8 mouse cellular contexts compared by ENCODE assay signal in genomic region chr7:78086566-78087008, GRCm38 (mm10).
DNase-seq lines count a peak whose midpoint lies in the region; ATAC-seq lines count a peak whose summit lies in the region.

No protein-coding gene starts in this region.

- H3K4me3 ChIP-seq in lung, embryonic 15.5 days, result no peak overlapping the region
- H3K4me3 ChIP-seq in kidney, embryonic 15.5 days (replicated peaks), result no peak overlapping the region

- H3K9ac ChIP-seq in lung, embryonic 15.5 days, result no peak overlapping the region
- no peak overlapping the region for H3K9ac ChIP-seq in kidney, embryonic 15.5 days

- ATAC-seq in lung, embryonic 15.5 days (ENCODE audit: borderline replicate concordance, extremely low read depth, low FRiP score, low TSS enrichment), result peak; percentile 64; the same call in 1 of the 2 replicates
- peak; percentile 52 for ATAC-seq in kidney, embryonic 15.5 days (replicated peaks; ENCODE audit: low FRiP score)
- ATAC-seq in CD4-positive, CD25-positive, alpha-beta regulatory T cell, adult 4 months, result no peak

- H3K4me1 ChIP-seq in lung, embryonic 15.5 days, result peaks cover 16% of the 10 kb centered on the region
- H3K4me1 ChIP-seq in kidney, embryonic 15.5 days, result peaks cover 13% of the 10 kb centered on the region

- H3K27ac ChIP-seq in lung, embryonic 15.5 days, result peak overlapping the region; percentile 26; the same call in 1 of the 2 replicates
- no peak overlapping the region for H3K27ac ChIP-seq in kidney, embryonic 15.5 days

- no peaks in the 10 kb centered on the region for H3K36me3 ChIP-seq in lung, embryonic 15.5 days
- no peaks in the 10 kb centered on the region for H3K36me3 ChIP-seq in kidney, embryonic 15.5 days

- H3K27me3 ChIP-seq in lung, embryonic 15.5 days, result no peaks in the 10 kb centered on the region
- H3K27me3 ChIP-seq in kidney, embryonic 15.5 days, result no peaks in the 10 kb centered on the region

- H3K4me2 ChIP-seq in lung, embryonic 15.5 days, result peak overlapping the region; percentile 35
- no peak overlapping the region for H3K4me2 ChIP-seq in kidney, embryonic 15.5 days

- peak; percentile 14 for DNase-seq in embryo, embryonic 11 days
- DNase-seq in embryo, embryonic 10.5 days (ENCODE audit: low spot score), result no peak
- DNase-seq in lung, postnatal 25 days (ENCODE audit: low spot score), result no peak
- peak; percentile 46 to 47 for DNase-seq in right cerebral cortex, postnatal 10 days (ENCODE audit: low spot score in 2 of 2)
- DNase-seq in T-cell, adult 2 months (ENCODE audit: low spot score), result no peak

- no peaks in the 10 kb centered on the region for H3K9me3 ChIP-seq in lung, embryonic 15.5 days
- H3K9me3 ChIP-seq in kidney, embryonic 15.5 days (replicated peaks), result no peaks in the 10 kb centered on the region

- 25% methylated on average over 4 of the region's 4 CpGs for WGBS in lung, embryonic 15.5 days
- WGBS in kidney, embryonic 15.5 days, result 36% methylated on average over 4 of the region's 4 CpGs

Comparison
In these comparisons a context has a peak if more than half of its experiments do, and no peak if none do; other contexts are left out.
1. DNase-seq: peak in embryo, embryonic 11 days (single experiment) and right cerebral cortex, postnatal 10 days (2 of 2); none in embryo, embryonic 10.5 days (single experiment), lung, postnatal 25 days (single experiment) and T-cell, adult 2 months (single experiment).